Comparison of ENCODE assay signal across 15 mouse cellular contexts in the genomic region with DNA sequence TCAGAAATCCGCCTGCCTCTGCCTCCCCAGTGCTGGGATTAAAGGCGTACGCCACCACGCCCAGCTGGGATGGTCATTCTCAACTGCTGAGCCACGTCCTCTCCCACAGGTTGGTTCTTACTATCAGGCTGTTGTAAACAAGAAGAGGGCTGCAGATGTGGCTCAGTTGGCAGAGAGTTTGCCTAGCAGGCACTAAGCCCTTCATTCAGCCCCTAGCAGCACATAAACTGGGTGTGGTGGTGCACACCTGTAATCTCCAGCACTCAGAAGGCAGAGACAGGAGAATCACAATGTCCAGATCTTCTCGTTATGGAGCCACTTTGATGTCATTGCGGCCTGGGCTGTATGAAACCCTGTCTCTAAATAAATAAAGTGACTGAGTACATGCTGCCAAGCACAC.
"Had no signal": no experiment of that assay in that cellular context is flagged by ENCODE, and none has a peak within 500 bp of the region (broad histone marks: within the 10 kb centered on the region; RNA-seq: fewer than 3 reads in every experiment).

No protein-coding gene starts in this region.

- H3K4me3 ChIP-seq: kidney, embryonic 15.5 days; limb, embryonic 13.5 days; midbrain, embryonic 10.5 days; neural tube, embryonic 12.5 days; stomach, embryonic 15.5 days had no signal

- DNase-seq: kidney, adult 18-20 months; kidney, postnatal 14 days; left cerebral cortex, postnatal 4 days; lung, adult 2 months; lung, postnatal 36 days; midbrain, embryonic 14.5 days; retina, postnatal 1 day; thymus, adult 2 months; thymus, postnatal 25 days had no signal

- H3K36me3 ChIP-seq: kidney, embryonic 15.5 days; limb, embryonic 13.5 days; midbrain, embryonic 10.5 days; neural tube, embryonic 12.5 days; stomach, embryonic 15.5 days had no signal

- ATAC-seq: lung, postnatal 0 days had no signal

- H3K27me3 ChIP-seq: kidney, embryonic 15.5 days; limb, embryonic 13.5 days; neural tube, embryonic 12.5 days; stomach, embryonic 15.5 days had no signal

- H3K4me2 ChIP-seq: kidney, embryonic 15.5 days; limb, embryonic 13.5 days; neural tube, embryonic 12.5 days; stomach, embryonic 15.5 days had no signal

- H3K9me3 ChIP-seq: kidney, embryonic 15.5 days; limb, embryonic 13.5 days; midbrain, embryonic 10.5 days; neural tube, embryonic 12.5 days; stomach, embryonic 15.5 days had no signal

- H3K9ac ChIP-seq: kidney, embryonic 15.5 days; limb, embryonic 13.5 days; neural tube, embryonic 12.5 days; stomach, embryonic 15.5 days had no signal

- H3K27ac ChIP-seq: kidney, embryonic 15.5 days; limb, embryonic 13.5 days; midbrain, embryonic 10.5 days; neural tube, embryonic 12.5 days; stomach, embryonic 15.5 days had no signal

- H3K4me1 ChIP-seq: kidney, embryonic 15.5 days; limb, embryonic 13.5 days; neural tube, embryonic 12.5 days; stomach, embryonic 15.5 days had no signal
